Mouse (Mus musculus) megakaryocyte, embryonic 14.5 days (primary cell): ENCODE results near the gene Ak5.

ENCODE experiments used
- FLI1 ChIP-seq: IDR thresholded peaks from 2 replicates; pipeline ENCODE4 v1.6.1; 2012; ENCODE audit warnings: low read length, inconsistent platforms, mixed read lengths
- GATA1 ChIP-seq: IDR thresholded peaks from 3 replicates; pipeline ENCODE4 v1.6.1; 2012; ENCODE audit warnings: mixed read lengths, low read length, inconsistent platforms, borderline replicate concordance

DNA sequence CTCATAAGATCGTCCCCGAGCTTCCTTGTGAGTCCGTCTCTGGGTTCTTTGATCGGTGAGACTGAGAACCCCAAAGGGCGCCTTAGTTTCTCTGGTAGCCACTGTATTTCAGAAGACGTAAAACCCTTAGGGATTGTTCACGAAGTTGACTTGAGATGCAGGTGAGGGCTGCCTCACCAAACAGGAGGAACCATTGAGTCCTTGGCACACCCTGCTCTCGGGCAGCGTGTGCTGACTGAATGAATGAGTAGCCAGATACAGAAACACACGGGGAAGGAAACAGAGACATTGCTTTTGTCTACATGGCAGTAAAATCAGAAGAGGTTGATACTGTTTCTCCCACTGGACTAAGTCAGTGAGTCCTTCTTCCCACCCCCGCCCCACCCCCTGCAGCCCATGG, 48.1 kb downstream of the Ak5 start:
- no peak for TF ChIP-seq GATA1
- TF ChIP-seq FLI1: no peak
